Mouse (Mus musculus): ENCODE measurements at regions not wholly inside any gene's neighbourhood (a gene's known extent, or its start where the extent isn't known, plus 50 kb on each side); places are given as distances from the start of the nearest gene placed in this dataset.

DNA sequence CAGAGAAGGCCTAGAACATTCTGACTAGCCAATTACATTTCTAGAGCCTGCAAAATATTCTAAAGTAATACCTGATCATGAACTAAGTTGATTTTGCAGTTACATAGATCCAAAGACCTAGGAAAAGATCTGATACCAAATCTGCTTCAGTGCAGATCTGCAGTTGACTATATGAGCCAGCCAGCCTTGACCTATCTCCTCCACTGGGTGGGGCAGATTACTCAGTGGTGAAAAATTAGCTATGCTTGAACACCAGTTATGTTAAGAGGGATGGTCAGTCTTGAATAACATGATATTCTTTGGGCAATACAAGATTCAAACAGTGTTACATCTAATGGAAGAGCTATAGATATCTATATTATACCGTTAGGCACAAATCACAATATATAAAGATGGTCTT is 269.0 kb downstream of the Gm11361 start:
- no peak for DNase-seq (ENCODE audit: low spot score in 2 of 2)

GRCm38 (mm10) chr13:28524411-28524810 is 267.1 kb downstream of the Gm11361 start:
- no peak for DNase-seq (ENCODE audit: low spot score in 2 of 2)

DNA sequence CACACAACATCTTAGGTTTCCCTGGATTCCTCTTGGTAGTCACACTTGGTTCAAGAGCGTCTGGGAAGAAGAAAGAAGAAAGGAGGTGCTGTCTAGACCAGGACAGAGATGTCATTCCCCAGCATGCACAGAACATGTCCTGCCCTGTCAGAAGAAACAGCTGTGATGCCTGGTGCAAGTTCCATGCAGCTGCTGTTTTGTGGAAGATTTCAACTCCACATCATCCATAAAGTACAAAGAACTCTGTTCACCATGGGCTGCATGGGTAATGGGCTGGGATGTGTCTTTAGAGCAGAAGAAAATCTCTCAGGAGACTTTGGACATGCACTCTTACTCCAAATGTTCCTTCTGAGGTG is 262.8 kb downstream of the Gm11361 start:
- DNase-seq (ENCODE audit: low spot score in 2 of 2), result no peak

- no peak for DNase-seq (ENCODE audit: low spot score in 2 of 2)
These were observed 262.2 kb downstream of the Gm11361 start for GRCm38 (mm10) chr13:28519383-28520126.

- no peak for DNase-seq (ENCODE audit: low spot score in 2 of 2)
These were observed 259.8 kb downstream of the Gm11361 start for GRCm38 (mm10) chr13:28517161-28517560.

GRCm38 (mm10) chr13:28516636-28517035 is 259.3 kb downstream of the Gm11361 start:
- DNase-seq (ENCODE audit: low spot score in 2 of 2), result no peak

- DNase-seq (ENCODE audit: low spot score in 2 of 2), result peak in 1 of 2 experiments; percentile 26
These were observed 256.9 kb downstream of the Gm11361 start for GRCm38 (mm10) chr13:28514245-28514644.

- no peak for DNase-seq (ENCODE audit: low spot score in 2 of 2)
These were observed 256.0 kb downstream of the Gm11361 start for GRCm38 (mm10) chr13:28513336-28513735.

GRCm38 (mm10) chr13:28512573-28513334 is 255.4 kb downstream of the Gm11361 start:
- peak; percentile 12 to 67 for DNase-seq (ENCODE audit: low spot score in 2 of 2)

DNA sequence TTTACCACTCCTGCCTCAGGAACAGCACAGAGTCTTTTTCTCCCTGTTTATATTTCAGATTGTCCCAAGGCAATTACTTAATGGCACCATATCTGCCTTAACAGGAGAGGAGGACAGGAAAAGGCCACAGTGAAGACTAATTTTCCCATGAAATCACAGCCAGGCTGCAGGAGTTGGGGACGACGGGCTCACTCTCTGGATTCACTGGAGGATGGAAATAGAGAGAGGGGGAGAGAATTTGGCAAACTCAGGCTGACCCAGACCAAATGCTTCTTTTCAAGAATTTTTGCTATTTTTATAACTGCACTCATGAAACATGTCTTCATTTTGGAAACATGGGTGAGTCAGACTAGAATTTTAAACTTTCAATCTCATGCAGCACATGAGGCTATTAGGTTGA is 250.9 kb downstream of the Gm11361 start:
- DNase-seq (ENCODE audit: low spot score in 2 of 2), result no peak

DNA sequence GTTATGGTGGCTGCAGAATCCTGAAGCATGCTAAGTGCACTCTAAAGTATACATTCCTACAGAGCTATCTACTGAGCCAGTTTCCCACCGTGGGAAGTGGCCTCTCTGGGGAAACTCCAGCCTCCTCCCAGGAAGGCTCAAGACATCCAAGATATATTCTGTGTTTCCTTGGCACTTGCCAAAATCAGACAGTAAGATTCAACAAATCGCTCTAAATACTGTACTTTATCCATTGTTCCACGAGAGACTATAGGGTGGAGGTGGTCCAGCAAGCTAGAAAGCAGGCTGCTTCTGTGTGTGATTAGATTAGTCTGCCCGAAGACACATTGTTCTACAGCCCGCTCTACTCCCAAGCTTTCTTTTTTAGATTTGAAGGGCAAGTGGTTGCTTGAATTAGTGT is 250.5 kb downstream of the Gm11361 start:
- DNase-seq (ENCODE audit: low spot score in 2 of 2), result no peak

DNA sequence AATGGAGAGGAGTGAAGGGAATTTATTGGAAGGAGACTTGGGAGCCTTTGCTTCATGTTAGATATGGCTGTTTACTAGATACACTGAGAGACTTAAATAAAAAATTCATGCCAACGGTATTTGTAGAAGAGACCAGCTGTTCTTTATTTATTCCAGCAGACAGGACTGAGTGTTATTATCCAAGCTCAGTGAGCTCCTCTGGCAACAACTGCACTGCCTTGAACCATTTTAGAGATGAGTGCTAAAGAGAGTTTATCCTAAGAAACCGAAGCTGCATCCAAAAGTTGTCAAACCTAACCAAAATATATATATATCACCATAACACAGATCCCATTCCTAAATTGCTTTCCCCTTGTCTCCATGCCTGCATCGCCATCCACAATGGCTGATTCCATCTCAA is 247.0 kb downstream of the Gm11361 start:
- no peak for DNase-seq (ENCODE audit: low spot score in 2 of 2)

DNA sequence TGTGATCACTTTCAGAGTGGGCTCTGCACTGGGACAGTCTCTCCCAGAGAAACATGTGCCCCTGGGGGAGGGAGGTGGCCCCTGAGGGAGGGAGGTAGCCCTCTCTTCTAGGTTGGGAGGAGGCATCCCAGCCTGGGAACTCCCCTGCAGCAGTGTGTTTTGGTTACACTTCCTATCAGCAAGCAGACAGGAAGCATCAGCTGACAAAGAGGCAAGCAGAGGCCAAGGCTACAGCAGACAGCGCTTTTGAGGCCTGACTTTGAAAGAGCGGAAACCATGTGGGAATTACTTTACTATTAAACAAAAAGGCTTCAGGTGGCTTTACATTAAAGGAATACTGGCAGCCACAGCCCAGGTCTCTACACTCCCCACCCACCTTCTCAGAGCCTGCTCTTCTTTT is 244.8 kb downstream of the Gm11361 start:
- DNase-seq (ENCODE audit: low spot score in 2 of 2), result peak; percentile 7 to 52

GRCm38 (mm10) chr13:28500697-28501096 is 243.4 kb downstream of the Gm11361 start:
- DNase-seq (ENCODE audit: low spot score in 2 of 2), result no peak

GRCm38 (mm10) chr13:28497483-28497882 is 240.2 kb downstream of the Gm11361 start:
- DNase-seq (ENCODE audit: low spot score in 2 of 2), result no peak

GRCm38 (mm10) chr13:28492015-28492414 is 234.7 kb downstream of the Gm11361 start:
- no peak for DNase-seq (ENCODE audit: low spot score in 2 of 2)

GRCm38 (mm10) chr13:28483727-28484126 is 226.4 kb downstream of the Gm11361 start:
- no peak for DNase-seq (ENCODE audit: low spot score in 2 of 2)

- DNase-seq (ENCODE audit: low spot score in 2 of 2), result no peak
These were observed 224.1 kb downstream of the Gm11361 start for GRCm38 (mm10) chr13:28481224-28481965.

DNA sequence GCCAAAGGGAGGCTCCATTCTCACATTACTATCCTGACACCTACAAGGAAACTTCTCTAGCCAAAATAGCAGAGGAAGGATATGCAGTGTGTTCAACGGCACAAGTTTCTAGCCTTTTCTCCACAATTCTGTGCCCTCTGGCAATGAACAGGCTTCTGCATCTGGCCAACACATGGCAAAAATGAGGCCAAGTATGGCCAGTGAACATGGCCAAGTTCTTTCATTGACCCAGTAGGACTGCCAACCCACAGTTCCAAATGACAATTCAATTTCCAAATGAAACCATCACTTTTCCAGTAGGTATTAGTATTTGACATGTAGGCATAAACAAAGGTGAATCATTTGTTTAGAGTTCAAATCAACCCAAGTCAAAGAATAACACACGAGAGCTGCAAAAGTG is 208.8 kb downstream of the Gm11361 start:
- no peak for DNase-seq (ENCODE audit: low spot score in 2 of 2)

GRCm38 (mm10) chr13:28465187-28465880 is 208.0 kb downstream of the Gm11361 start:
- no peak for DNase-seq (ENCODE audit: low spot score in 2 of 2)

- DNase-seq (ENCODE audit: low spot score in 2 of 2), result no peak
These were observed 204.0 kb downstream of the Gm11361 start for GRCm38 (mm10) chr13:28461281-28461680.

DNA sequence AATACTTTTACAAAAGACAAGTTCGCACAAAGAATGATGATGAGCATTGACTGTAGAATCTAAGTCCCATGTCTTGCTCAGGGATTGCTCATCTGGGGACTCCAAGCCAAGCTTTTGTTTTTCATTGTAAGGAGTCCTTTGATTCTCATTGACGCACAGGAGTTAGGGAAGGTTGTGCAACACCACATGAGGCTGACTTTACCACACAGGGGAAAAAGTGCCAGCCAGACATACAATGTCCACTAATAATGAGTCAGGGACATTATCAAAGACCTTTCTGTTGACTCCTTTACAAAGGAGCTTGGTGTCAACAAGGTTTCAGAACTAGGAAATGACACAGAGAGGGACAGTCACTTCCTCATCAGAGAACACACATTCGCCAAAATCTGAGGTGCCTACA is 200.1 kb downstream of the Gm11361 start:
- DNase-seq (ENCODE audit: low spot score in 2 of 2), result no peak

Measured in spleen, postnatal 10 days (tissue).